Mouse (Mus musculus): Measurements from ENCODE around the gene Galk2. TPM values are rescaled to one million over a fixed set of nuclear protein-coding genes. Genes with fewer than 3 reads are reported as not detected.

The Galk2 gene
- total and polyA plus RNA-seq, 3 experiments: 0.08 to 0.29 TPM; not detected in 1

DNA sequence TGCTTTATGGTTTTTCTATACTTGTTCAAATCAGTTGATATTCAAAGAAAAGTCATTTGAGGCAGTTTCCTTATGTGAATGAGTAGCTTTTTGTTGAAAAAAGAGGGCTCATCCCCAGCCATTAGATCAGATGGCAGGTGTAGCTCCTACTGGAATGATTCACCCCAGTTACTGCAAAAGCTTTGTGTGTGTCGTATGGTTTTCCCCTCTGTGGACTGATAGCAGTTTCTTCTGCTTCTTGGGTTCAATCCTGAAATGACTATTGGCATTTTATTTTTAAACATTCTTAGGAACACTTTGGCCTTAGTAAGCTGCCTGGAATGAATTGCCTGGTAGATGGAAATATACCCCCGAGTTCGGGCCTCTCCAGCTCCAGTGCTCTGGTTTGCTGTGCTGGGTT is 37.4 kb downstream of the Galk2 start:
- Histone ChIP-seq H3K27me3 (ENCODE audit: control insufficient read depth in 1 of 2, insufficient read depth in 2 of 2, low read length in 2 of 2) (no peaks in the 10 kb centered on the region), H3K36me3 (ENCODE audit: control insufficient read depth in 1 of 2, insufficient read depth in 2 of 2, low read length in 2 of 2) (peaks cover 0 to 14% of the 10 kb centered on the region in 2 experiments; a peak in 2 of 4 replicates), H3K27ac (ENCODE audit: control insufficient read depth, low read depth, low read length) (no peak overlapping the region), H3K9ac (ENCODE audit: control insufficient read depth, low read depth, low read length, poor library complexity, severe bottlenecking) (no peak overlapping the region), H3K79me2 (ENCODE audit: control insufficient read depth, insufficient read depth, low read length, poor library complexity) (no peaks in the 10 kb centered on the region), H3K9me3 (replicated peaks; ENCODE audit: insufficient read depth, low read length) (no peaks in the 10 kb centered on the region), H3K4me3 (ENCODE audit: control insufficient read depth in 1 of 2, insufficient read depth in 1 of 2, low read depth in 2 of 2, low read length in 2 of 2) (no peak overlapping the region), H3K4me1 (ENCODE audit: control insufficient read depth in 1 of 2, insufficient read depth in 2 of 2, low read length in 2 of 2) (peaks cover 13 to 14% of the 10 kb centered on the region in 2 experiments)
- TF ChIP-seq MAX (IDR thresholded peaks at IDR 0.05; ENCODE audit: low read length) (no peak), MEF2A (IDR thresholded peaks at IDR 0.05; ENCODE audit: extremely low read depth, insufficient replicate concordance, low read depth, low read length, poor library complexity, severe bottlenecking) (no peak), ETS1 (IDR thresholded peaks at IDR 0.05; ENCODE audit: low read depth, low read length) (no peak), RCOR1 (IDR thresholded peaks at IDR 0.05; ENCODE audit: low read depth, low read length) (no peak), CHD1 (IDR thresholded peaks at IDR 0.05; ENCODE audit: low read depth, low read length) (no peak), MAZ (IDR thresholded peaks at IDR 0.05; ENCODE audit: low read depth, low read length) (no peak), ZMIZ1 (IDR thresholded peaks at IDR 0.05; ENCODE audit: low read depth, low read length) (no peak), MYC (IDR thresholded peaks at IDR 0.05; ENCODE audit: low read depth, low read length) (no peak), ELF1 (IDR thresholded peaks at IDR 0.05; ENCODE audit: low read depth, low read length) (no peak)
- no peak for DNase-seq (ENCODE audit: low read depth, low spot score)

- H3K9me3 ChIP-seq (replicated peaks; ENCODE audit: insufficient read depth, low read length): no peaks in the 10 kb centered on the region
- no peaks in the 10 kb centered on the region for H3K27me3 ChIP-seq (ENCODE audit: control insufficient read depth in 1 of 2, insufficient read depth in 2 of 2, low read length in 2 of 2)
- peak overlapping the region; percentile 69 for H3K27ac ChIP-seq (ENCODE audit: control insufficient read depth, low read depth, low read length)
- peaks cover 16 to 20% of the 10 kb centered on the region in 2 experiments for H3K4me1 ChIP-seq (ENCODE audit: control insufficient read depth in 1 of 2, insufficient read depth in 2 of 2, low read length in 2 of 2)
- H3K36me3 ChIP-seq (ENCODE audit: control insufficient read depth in 1 of 2, insufficient read depth in 2 of 2, low read length in 2 of 2): peaks cover 0 to 21% of the 10 kb centered on the region in 2 experiments; a peak in 2 of 4 replicates
- DNase-seq (ENCODE audit: low read depth, low spot score): peak; percentile 87
- no peak overlapping the region; the same call in 1 of the 2 replicates for H3K9ac ChIP-seq (ENCODE audit: control insufficient read depth, low read depth, low read length, poor library complexity, severe bottlenecking)
- H3K4me3 ChIP-seq (ENCODE audit: control insufficient read depth in 1 of 2, insufficient read depth in 1 of 2, low read depth in 2 of 2, low read length in 2 of 2): no peak overlapping the region
- H3K79me2 ChIP-seq (ENCODE audit: control insufficient read depth, insufficient read depth, low read length, poor library complexity): no peaks in the 10 kb centered on the region
- peak; percentile 73 for TF ChIP-seq SIN3A (IDR thresholded peaks at IDR 0.05; ENCODE audit: low read length)
- TF ChIP-seq E2F4 (IDR thresholded peaks at IDR 0.05; ENCODE audit: borderline replicate concordance, low read depth, low read length): 0 out of 2 replicates have a peak, but pooled peaks have one; percentile 9
- TF ChIP-seq TBP (IDR thresholded peaks at IDR 0.05; ENCODE audit: low read depth, low read length): 0 out of 2 replicates have a peak, but pooled peaks have one; percentile 37
- no peak for TF ChIP-seq TAL1 (IDR thresholded peaks at IDR 0.05; ENCODE audit: low read length)
- TF ChIP-seq NRF1 (IDR thresholded peaks at IDR 0.05; ENCODE audit: insufficient read depth, low read depth, low read length, poor library complexity, severe bottlenecking): no peak
- no peak for TF ChIP-seq POLR2A (IDR thresholded peaks at IDR 0.05; ENCODE audit: control insufficient read depth in 1 of 2, insufficient read depth in 1 of 2, low read depth in 1 of 2, low read length in 2 of 2, poor library complexity in 1 of 2)
- TF ChIP-seq GATA1 (IDR thresholded peaks at IDR 0.05; ENCODE audit: low read depth, low read length): peak; percentile 60
- TF ChIP-seq HCFC1 (IDR thresholded peaks at IDR 0.05; ENCODE audit: low read depth, low read length): 0 out of 2 replicates have a peak, but pooled peaks have one; percentile 40
- TF ChIP-seq MYB (IDR thresholded peaks at IDR 0.05; ENCODE audit: low read depth, low read length): peak; percentile 75
- peak; percentile 45; the same call in 1 of the 2 replicates for TF ChIP-seq MYC (IDR thresholded peaks at IDR 0.05; ENCODE audit: low read depth, low read length)
- TF ChIP-seq MAX (IDR thresholded peaks at IDR 0.05; ENCODE audit: low read length): 0 out of 2 replicates have a peak, but pooled peaks have one; percentile 41
- TF ChIP-seq MAFK (IDR thresholded peaks at IDR 0.05; ENCODE audit: borderline replicate concordance, low read depth, low read length): 0 out of 2 replicates have a peak, but pooled peaks have one; percentile 73
- TF ChIP-seq ELF1 (IDR thresholded peaks at IDR 0.05; ENCODE audit: low read depth, low read length): no peak
- peak; percentile 76 for TF ChIP-seq GABPA (IDR thresholded peaks at IDR 0.05; ENCODE audit: low read depth, low read length)
- no peak for TF ChIP-seq ZNF384 (IDR thresholded peaks at IDR 0.05; ENCODE audit: low read depth, low read length)
- no peak for TF ChIP-seq USF1 (IDR thresholded peaks at IDR 0.05; ENCODE audit: low read depth, low read length)
- TF ChIP-seq ETS1 (IDR thresholded peaks at IDR 0.05; ENCODE audit: low read depth, low read length): peak; percentile 86; the same call in 1 of the 2 replicates
- TF ChIP-seq EP300 (IDR thresholded peaks at IDR 0.05; ENCODE audit: low read depth in 1 of 2, low read length in 2 of 2): peak; percentile 86 to 96
- TF ChIP-seq NELFE (IDR thresholded peaks at IDR 0.05; ENCODE audit: low read depth, low read length): peak; percentile 42; the same call in 1 of the 2 replicates
- 0 out of 2 replicates have a peak, but pooled peaks have one; percentile 9 for TF ChIP-seq SMC3 (IDR thresholded peaks at IDR 0.05; ENCODE audit: low read depth, low read length)
- TF ChIP-seq RCOR1 (IDR thresholded peaks at IDR 0.05; ENCODE audit: low read depth, low read length): peak; percentile 49; the same call in 1 of the 2 replicates
- no peak for TF ChIP-seq USF2 (IDR thresholded peaks at IDR 0.05; ENCODE audit: borderline replicate concordance in 1 of 2, insufficient read depth in 1 of 2, low read depth in 1 of 2, low read length in 2 of 2)
- TF ChIP-seq TCF12 (IDR thresholded peaks at IDR 0.05; ENCODE audit: low read depth, low read length): peak; percentile 54
- TF ChIP-seq POLR2AphosphoS2 (IDR thresholded peaks at IDR 0.05; ENCODE audit: low read length): no peak
- TF ChIP-seq BHLHE40 (IDR thresholded peaks at IDR 0.05; ENCODE audit: borderline replicate concordance, low read depth, low read length): no peak
These were observed 42.0 kb downstream of the Galk2 start for GRCm38 (mm10) chr2:125900797-125901410.

All from MEL (cell line).